Mouse (Mus musculus): Measurements from ENCODE around the gene Sos1.

GRCm38 (mm10) chr17:80509494-80510458 is 29.5 kb upstream of the Sos1 start:
- TF ChIP-seq POLR2A (IDR thresholded peaks at IDR 0.05; ENCODE audit: insufficient read depth, low read depth, low read length) (no peak), CTCF (IDR thresholded peaks at IDR 0.05) (no peak), EP300 (IDR thresholded peaks at IDR 0.05; ENCODE audit: insufficient read depth, low read depth, low read length) (no peak)
